Mouse (Mus musculus) heart, embryonic 14.5 days (tissue): ENCODE measurements around the gene Nemp2. TPM values are rescaled to one million over a fixed set of nuclear protein-coding genes. Genes with fewer than 3 reads are reported as not detected.

Experiments
- ATAC-seq: fragments of 200-750 bp; cut with Nextera tagmentation; 2 replicates; pipeline ENCODE4 v1.8.0; 2017; ENCODE audit warnings: low read depth, moderate TSS enrichment; ENCODE audit not compliant: insufficient number of reproducible peaks, insufficient read depth, low FRiP score
- H3K27ac ChIP-seq, 2 experiments: fragments of 200-500 bp in 1 of 2; fragments of 300-500 bp in 1 of 2; sonication (generic) in 1 of 2; replicated peaks in 1 of 2; 2 replicates each; pipeline ENCODE4 v1.5.1; 2012 to 2014; ENCODE audit warnings: low read depth in 2 of 2, low read length in 2 of 2, control low read depth in 1 of 2, mild to moderate bottlenecking in 1 of 2, mixed read lengths in 1 of 2; ENCODE audit not compliant: control insufficient read depth in 1 of 2, insufficient read depth in 1 of 2
- H3K27me3 ChIP-seq: fragments of 300-500 bp; sonication (generic); 2 replicates; pipeline ENCODE4 v1.6.1; 2014; ENCODE audit warnings: mild to moderate bottlenecking, low read length, control low read depth; ENCODE audit not compliant: control insufficient read depth, insufficient read depth
- H3K36me3 ChIP-seq: fragments of 300-500 bp; sonication (generic); 2 replicates; pipeline ENCODE4 v1.6.1; 2014; ENCODE audit warnings: mild to moderate bottlenecking, control low read depth, low read length, mixed read lengths; ENCODE audit not compliant: control insufficient read depth, insufficient read depth
- H3K4me1 ChIP-seq, 2 experiments: fragments of 200-500 bp in 1 of 2; fragments of 300-500 bp in 1 of 2; sonication (generic) in 1 of 2; 2 replicates each; pipeline ENCODE4 v1.6.1; 2012 to 2014; ENCODE audit warnings: low read length in 2 of 2, control low read depth in 1 of 2, mixed read lengths in 1 of 2; ENCODE audit not compliant: control insufficient read depth in 2 of 2, insufficient read depth in 2 of 2
- H3K4me2 ChIP-seq: fragments of 300-500 bp; sonication (generic); 2 replicates; pipeline ENCODE4 v1.6.1; 2014; ENCODE audit warnings: mild to moderate bottlenecking, low read length
- H3K4me3 ChIP-seq, 2 experiments: fragments of 200-500 bp in 1 of 2; fragments of 300-500 bp in 1 of 2; sonication (generic) in 1 of 2; 2 replicates each; pipeline ENCODE4 v1.5.1; 2012 to 2014; ENCODE audit warnings: low read length in 2 of 2, mild to moderate bottlenecking in 2 of 2, control low read depth in 1 of 2, low read depth in 1 of 2, moderate library complexity in 1 of 2; ENCODE audit not compliant: control insufficient read depth in 1 of 2, insufficient read depth in 1 of 2
- H3K9ac ChIP-seq: fragments of 300-500 bp; sonication (generic); 2 replicates; pipeline ENCODE4 v1.6.1; 2014; ENCODE audit warnings: mild to moderate bottlenecking, low read length
- H3K9me3 ChIP-seq: fragments of 300-500 bp; sonication (generic); 2 replicates; pipeline ENCODE4 v1.6.1; 2016; ENCODE audit warnings: low read length, control low read depth; ENCODE audit not compliant: control insufficient read depth
- WGBS: fragments of 180-500 bp; shearing (Covaris S2); extraction: QIAGEN DNeasy Blood & Tissue Kit; methylation state at CpG from one replicate; pipeline ENCODE4 v1.1.7; 2014; 5-methylcytosine and 5-hydroxymethylcytosine counted together
- polyA plus RNA-seq: library from polyadenylated mRNA; unstranded; fragments of >200 nt; fragmentation: Nextera tagmentation; extraction: Ambion mirVana; gene quantifications from 2 replicates; pipeline ENCODE4 v1.2.1, GENCODE M21; 2014

Nemp2 gene
- polyA plus RNA-seq, 1 experiment from 2014 or later: 5.6 TPM

DNA sequence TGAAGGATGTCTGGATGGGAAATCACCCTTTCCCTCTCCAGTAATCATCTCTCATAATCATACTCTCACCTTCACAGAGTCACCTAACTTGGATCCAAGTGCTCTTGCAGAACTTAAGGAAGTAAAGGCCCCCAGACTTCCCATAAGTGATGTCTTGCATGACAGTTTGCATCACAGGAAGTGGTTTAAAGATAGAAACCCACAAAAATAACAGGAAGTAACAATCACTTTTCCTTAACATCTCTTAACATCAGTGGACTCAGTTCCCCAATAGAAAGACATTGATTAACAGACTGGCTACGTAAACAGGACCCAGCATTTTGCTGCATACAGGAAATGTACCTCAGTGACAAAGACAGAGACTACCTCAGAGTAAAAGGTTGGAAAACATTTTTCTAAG is 22.9 kb downstream of the Nemp2 start:
- H3K9me3 ChIP-seq: no peaks in the 10 kb centered on the region
- peaks cover 3 to 15% of the 10 kb centered on the region in 2 experiments for H3K4me1 ChIP-seq
- no peak overlapping the region for H3K9ac ChIP-seq
- no peak for ATAC-seq
- H3K36me3 ChIP-seq: peaks cover 20% of the 10 kb centered on the region
- no peak overlapping the region for H3K4me3 ChIP-seq
- no peaks in the 10 kb centered on the region for H3K27me3 ChIP-seq
- WGBS: 72% methylated on average over 1 of the region's 1 CpGs
- H3K4me2 ChIP-seq: no peak overlapping the region
- H3K27ac ChIP-seq: peak overlapping the region; percentile 44 to 53; a peak in 3 of 4 replicates

- Histone ChIP-seq H3K36me3 (peaks cover 6% of the 10 kb centered on the region; the same call in 1 of the 2 replicates), H3K27me3 (no peaks in the 10 kb centered on the region), H3K4me1 (peaks cover 3 to 15% of the 10 kb centered on the region in 2 experiments), H3K4me3 (no peak overlapping the region), H3K9me3 (no peaks in the 10 kb centered on the region), H3K27ac (no peak overlapping the region), H3K9ac (no peak overlapping the region), H3K4me2 (no peak overlapping the region)
- ATAC-seq: no peak
- WGBS: 65% methylated on average over 4 of the region's 4 CpGs
Measured at GRCm38 (mm10) chr1:52655153-52655552, 24.6 kb downstream of the Nemp2 start.

GRCm38 (mm10) chr1:52658160-52658559 is 27.7 kb downstream of the Nemp2 start:
- no peak overlapping the region for H3K27ac ChIP-seq
- no peak overlapping the region for H3K4me2 ChIP-seq
- H3K36me3 ChIP-seq: peaks cover 16% of the 10 kb centered on the region; the same call in 1 of the 2 replicates
- peaks cover 0 to 2% of the 10 kb centered on the region in 2 experiments; a peak in 2 of 4 replicates for H3K4me1 ChIP-seq
- H3K9me3 ChIP-seq: no peaks in the 10 kb centered on the region
- WGBS: 88% methylated on average over 7 of the region's 7 CpGs
- no peaks in the 10 kb centered on the region for H3K27me3 ChIP-seq
- no peak for ATAC-seq
- H3K4me3 ChIP-seq: no peak overlapping the region
- no peak overlapping the region for H3K9ac ChIP-seq

GRCm38 (mm10) chr1:52660278-52660677 is 29.8 kb downstream of the Nemp2 start:
- Histone ChIP-seq H3K27me3 (no peaks in the 10 kb centered on the region), H3K27ac (no peak overlapping the region), H3K9me3 (no peaks in the 10 kb centered on the region), H3K4me2 (no peak overlapping the region), H3K9ac (no peak overlapping the region), H3K4me3 (no peak overlapping the region), H3K4me1 (no peaks in the 10 kb centered on the region), H3K36me3 (peaks cover 16% of the 10 kb centered on the region; the same call in 1 of the 2 replicates)
- ATAC-seq: no peak
- 63% methylated on average over 2 of the region's 2 CpGs for WGBS

DNA sequence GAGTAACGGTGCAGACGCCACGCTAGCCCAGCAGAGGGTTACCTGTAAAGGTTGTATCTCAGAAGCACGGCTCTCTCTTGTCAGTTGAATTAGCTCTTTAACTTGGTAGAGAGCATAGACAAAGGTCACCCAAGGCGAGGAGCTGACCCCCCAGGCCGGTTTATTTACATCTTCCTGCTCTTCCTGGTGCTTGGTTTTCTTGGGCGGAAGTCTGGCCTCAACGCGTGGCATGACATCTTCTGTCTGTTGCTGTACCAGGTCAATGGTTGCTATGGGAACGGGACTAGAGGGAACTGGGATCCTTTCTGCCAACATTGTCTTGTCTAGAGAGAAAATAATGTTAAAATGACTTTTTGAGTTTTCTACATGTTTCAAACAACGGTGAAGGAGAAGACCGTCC is 30.3 kb downstream of the Nemp2 start:
- Histone ChIP-seq H3K4me3 (no peak overlapping the region), H3K4me1 (no peaks in the 10 kb centered on the region), H3K9ac (no peak overlapping the region), H3K4me2 (no peak overlapping the region), H3K27me3 (no peaks in the 10 kb centered on the region), H3K36me3 (peaks cover 16% of the 10 kb centered on the region; the same call in 1 of the 2 replicates), H3K9me3 (no peaks in the 10 kb centered on the region), H3K27ac (no peak overlapping the region)
- ATAC-seq: no peak
- WGBS: 83% methylated on average over 12 of the region's 12 CpGs

- peaks cover 10% of the 10 kb centered on the region; the same call in 1 of the 2 replicates for H3K36me3 ChIP-seq
- H3K27me3 ChIP-seq: no peaks in the 10 kb centered on the region
- no peak for ATAC-seq
- WGBS: 91% methylated on average over 7 of the region's 7 CpGs
- no peaks in the 10 kb centered on the region for H3K4me1 ChIP-seq
- no peak overlapping the region for H3K4me2 ChIP-seq
- H3K27ac ChIP-seq: no peak overlapping the region
- H3K9me3 ChIP-seq: no peaks in the 10 kb centered on the region
- no peak overlapping the region for H3K9ac ChIP-seq
- no peak overlapping the region for H3K4me3 ChIP-seq
Measured at GRCm38 (mm10) chr1:52663228-52663627, 32.7 kb downstream of the Nemp2 start.

GRCm38 (mm10) chr1:52668743-52669323 is 38.3 kb downstream of the Nemp2 start:
- H3K4me2 ChIP-seq: no peak overlapping the region
- WGBS: 27% methylated on average over 7 of the region's 7 CpGs
- no peaks in the 10 kb centered on the region for H3K27me3 ChIP-seq
- ATAC-seq: no peak
- no peaks in the 10 kb centered on the region for H3K36me3 ChIP-seq
- peak overlapping the region; percentile 10; the same call in 1 of the 2 replicates for H3K9ac ChIP-seq
- peaks cover 2 to 10% of the 10 kb centered on the region in 2 experiments; a peak in 3 of 4 replicates for H3K4me1 ChIP-seq
- H3K27ac ChIP-seq: peak overlapping the region in 1 of 2 experiments; percentile 17; a peak in 1 of 4 replicates
- no peak overlapping the region for H3K4me3 ChIP-seq
- peaks cover 5% of the 10 kb centered on the region; the same call in 1 of the 2 replicates for H3K9me3 ChIP-seq

- no peak overlapping the region for H3K27ac ChIP-seq
- no peak overlapping the region for H3K4me2 ChIP-seq
- peaks cover 5% of the 10 kb centered on the region; the same call in 1 of the 2 replicates for H3K9me3 ChIP-seq
- 85% methylated on average over 1 of the region's 1 CpGs for WGBS
- H3K4me1 ChIP-seq: peaks cover 2 to 10% of the 10 kb centered on the region in 2 experiments; a peak in 3 of 4 replicates
- no peak overlapping the region for H3K9ac ChIP-seq
- no peak overlapping the region for H3K4me3 ChIP-seq
- ATAC-seq: no peak
- no peaks in the 10 kb centered on the region for H3K27me3 ChIP-seq
- H3K36me3 ChIP-seq: no peaks in the 10 kb centered on the region
Measured at GRCm38 (mm10) chr1:52669931-52670330, 39.4 kb downstream of the Nemp2 start.
